Mouse (Mus musculus) neutrophil, adult 5-6 weeks (primary cell): ENCODE measurements around the gene Stap2. TPM values are rescaled to one million over a fixed set of nuclear protein-coding genes. Genes with fewer than 3 reads are reported as not detected.

Source experiments
- ATAC-seq: fragments of 151-379, 151-347 bp; 2 replicates; pipeline ENCODE4 v1.8.0; 2017; ENCODE audit warnings: mild to moderate bottlenecking, moderate TSS enrichment; ENCODE audit not compliant: insufficient number of reproducible peaks, poor library complexity, low FRiP score, severe bottlenecking; ENCODE audit errors: extremely low read depth
- total RNA-seq: library from RNA; stranded (forward); fragments of 200-1000 nt; gene quantifications from 2 replicates; pipeline ENCODE4 v1.2.3, GENCODE M21; 2017

The Stap2 gene
- 1.6 TPM in 1 of 2 replicates, not detected in the other for total RNA-seq

DNA sequence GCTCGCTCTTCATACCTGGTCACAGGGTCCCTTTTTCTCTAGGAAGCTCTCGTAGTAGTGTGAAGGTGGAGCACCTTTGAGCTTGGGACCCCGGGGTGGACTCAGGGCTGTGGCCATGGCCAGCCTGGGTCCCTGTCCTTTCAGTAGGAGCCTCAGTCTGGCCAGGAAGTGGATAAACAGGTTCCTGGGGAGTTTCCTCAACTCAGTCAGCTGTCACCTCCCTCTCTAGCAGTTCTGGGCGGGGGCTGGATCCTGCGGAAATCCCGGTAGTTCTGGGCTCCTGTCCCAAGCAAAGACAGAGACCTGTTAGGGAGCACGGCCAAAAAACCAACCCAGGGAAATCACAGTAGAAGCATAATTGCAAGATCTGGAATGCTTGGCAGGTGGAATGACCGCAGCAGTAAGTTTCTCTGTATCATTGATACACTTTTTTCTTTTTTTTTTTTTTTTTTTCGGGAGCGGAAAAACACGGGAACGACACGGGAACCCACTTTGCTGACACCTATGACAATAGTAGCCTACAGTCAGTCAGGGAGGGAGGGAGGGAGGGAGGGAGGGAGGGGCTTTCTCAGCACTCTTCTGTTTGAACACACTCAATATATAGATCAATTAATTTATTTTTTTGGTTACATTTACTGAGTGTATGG is at the start of gene Stap2, which contains the start of gene Mpnd:
TSS of gene Stap2 (minus strand) at position 170 of the 647 bp plus-strand sequence.
TSS of gene Mpnd (plus strand) at position 297 of the 647 bp plus-strand sequence.
- ATAC-seq = no peak

DNA sequence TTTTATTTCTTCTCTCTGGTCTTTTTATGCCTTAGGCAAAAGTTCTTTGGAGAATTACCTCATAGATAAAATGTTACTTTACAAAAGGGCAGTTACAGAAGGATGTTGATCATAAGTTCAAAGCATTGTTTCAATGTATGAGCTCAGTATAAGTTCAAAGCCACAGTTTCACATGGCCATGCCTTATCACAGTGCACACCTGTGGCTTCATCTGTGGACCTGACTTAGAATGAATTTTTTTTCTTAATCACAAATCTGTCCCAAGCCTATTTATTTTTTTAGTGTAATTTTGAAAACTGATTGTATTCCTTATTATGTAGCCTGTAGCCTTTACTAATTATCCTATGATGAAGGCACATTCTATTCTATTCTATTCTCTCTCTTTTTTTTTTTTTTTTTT is 49.6 kb upstream of the Stap2 start:
- no peak for ATAC-seq

GRCm38 (mm10) chr17:56051369-56051768 is 46.0 kb upstream of the Stap2 start:
- ATAC-seq = no peak

GRCm38 (mm10) chr17:56040857-56041163 is 35.4 kb upstream of the Stap2 start:
- ATAC-seq = no peak

DNA sequence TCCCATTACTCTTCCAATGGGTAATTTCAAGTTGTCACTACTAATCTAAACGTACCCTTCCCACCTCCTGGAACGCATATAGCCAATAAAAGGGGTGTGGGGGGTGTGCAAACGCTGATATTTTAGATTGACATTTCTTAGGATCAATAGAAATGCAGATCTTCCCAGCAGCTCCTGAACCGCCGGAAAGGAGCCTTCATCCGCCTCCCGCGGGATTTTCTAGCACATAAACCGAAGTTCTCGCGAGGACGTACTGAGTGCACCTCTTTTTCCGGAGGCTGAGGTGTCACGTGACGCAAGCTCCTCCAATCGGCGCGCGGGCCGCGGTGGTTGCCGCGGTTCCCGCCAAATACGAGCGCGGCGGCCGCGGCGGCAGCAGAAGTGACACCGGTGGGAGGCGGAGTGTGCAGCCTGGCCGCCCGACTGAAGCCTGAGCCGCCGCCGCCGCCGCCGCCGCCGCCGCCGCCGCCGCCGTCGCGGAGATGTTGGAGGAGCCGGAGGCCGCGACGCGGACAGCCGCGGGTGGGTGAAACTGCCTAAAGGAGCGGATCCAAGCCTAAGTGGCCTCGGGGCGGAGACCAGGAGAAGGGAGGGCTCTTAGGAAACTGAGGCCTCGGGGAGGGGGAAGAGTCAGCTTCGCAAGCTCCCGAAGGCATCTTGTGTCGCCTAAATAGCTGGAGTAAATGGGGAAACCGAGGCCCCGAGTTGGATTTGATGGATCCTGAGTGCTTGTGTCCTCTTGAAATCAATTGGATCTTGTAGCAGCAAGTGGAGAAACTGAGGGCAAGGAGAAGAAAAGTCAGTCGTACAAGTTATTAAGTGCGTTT is 34.9 kb upstream of the Stap2 start, which contains the start of gene Chaf1a:
TSS of gene Chaf1a (plus strand) at position 410 of the 827 bp plus-strand sequence.
- ATAC-seq = peak; percentile 49

DNA sequence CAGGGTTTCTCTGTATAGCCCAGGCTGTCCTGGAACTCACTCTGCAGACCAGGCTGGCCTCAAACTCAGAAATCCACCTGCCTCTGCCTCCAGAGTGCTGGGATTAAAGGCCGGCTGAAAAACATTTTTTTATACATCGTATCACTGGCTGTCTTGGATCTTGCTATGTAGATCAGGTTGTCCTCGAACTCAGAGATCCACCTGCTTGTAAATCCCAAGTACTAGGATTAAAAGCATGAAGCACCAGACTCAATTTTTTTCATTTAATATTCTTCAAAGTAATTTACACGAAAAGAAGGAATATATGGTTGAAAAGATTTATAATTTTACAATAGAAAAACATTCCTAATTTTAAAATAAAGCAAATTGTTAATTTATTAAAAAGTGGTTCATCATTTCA is 34.0 kb upstream of the Stap2 start:
- no peak for ATAC-seq

- ATAC-seq = no peak
These were observed 33.3 kb upstream of the Stap2 start for GRCm38 (mm10) chr17:56038583-56039261.

GRCm38 (mm10) chr17:56036901-56037287 is 31.5 kb upstream of the Stap2 start:
- ATAC-seq = no peak

- peak; percentile 91 for ATAC-seq
These were observed 31.0 kb upstream of the Stap2 start, which contains the start of gene Sh3gl1 for GRCm38 (mm10) chr17:56036176-56036900. Gene Sh3gl1, minus strand, starts transcription at chr17:56036635.

- ATAC-seq = no peak
These were observed 29.8 kb upstream of the Stap2 start for GRCm38 (mm10) chr17:56035216-56035615.

DNA sequence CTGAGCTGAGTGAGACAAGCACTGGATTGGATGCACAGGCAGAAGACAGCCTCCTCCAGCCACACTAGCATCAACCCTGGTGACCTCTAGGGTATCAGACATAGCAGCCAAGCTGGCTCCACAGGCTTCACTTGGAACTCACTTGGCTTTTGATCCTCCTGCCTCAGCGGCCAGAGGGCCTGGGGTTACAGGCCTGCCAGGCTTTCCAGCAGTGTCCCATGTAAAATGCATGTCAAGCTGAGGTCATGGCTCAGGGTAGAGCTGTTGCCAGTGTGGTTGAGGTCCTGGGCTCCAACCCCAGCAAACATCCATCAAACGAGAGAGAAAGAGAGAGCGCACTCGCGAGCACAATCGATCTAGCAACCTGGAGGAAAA is 29.3 kb upstream of the Stap2 start:
- no peak for ATAC-seq

DNA sequence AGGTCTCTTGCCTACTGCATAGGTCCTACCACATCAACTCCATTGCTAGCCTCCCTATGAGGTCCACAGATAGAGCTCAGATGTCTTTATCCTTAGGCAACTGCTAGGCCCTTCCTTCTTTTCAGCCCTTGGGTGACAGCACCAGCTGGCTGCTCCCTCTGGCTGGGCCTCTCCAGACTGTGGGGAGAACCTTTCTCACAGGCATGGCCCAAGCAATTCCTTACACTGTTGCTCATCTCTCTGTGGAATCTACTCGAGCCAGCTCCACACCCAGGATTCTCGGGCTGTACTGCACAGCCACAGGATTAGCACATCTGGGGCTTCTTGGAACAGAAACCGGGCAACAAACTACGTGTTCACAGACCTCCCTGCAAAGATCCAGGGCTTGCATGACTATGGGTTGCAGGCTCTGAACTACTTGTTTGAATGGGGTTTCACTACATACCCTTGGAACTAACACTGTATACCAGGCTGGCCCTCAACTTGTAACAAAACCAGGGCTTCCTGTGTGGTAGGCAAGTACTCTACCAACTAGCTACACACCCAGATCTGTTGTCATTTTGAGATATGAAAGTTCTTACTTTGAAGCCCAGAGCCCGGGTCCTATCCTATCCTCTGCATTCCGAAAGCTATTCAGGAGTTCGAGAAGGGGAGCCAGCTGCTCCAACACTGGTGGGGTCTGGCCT is 28.8 kb upstream of the Stap2 start:
- ATAC-seq = no peak

DNA sequence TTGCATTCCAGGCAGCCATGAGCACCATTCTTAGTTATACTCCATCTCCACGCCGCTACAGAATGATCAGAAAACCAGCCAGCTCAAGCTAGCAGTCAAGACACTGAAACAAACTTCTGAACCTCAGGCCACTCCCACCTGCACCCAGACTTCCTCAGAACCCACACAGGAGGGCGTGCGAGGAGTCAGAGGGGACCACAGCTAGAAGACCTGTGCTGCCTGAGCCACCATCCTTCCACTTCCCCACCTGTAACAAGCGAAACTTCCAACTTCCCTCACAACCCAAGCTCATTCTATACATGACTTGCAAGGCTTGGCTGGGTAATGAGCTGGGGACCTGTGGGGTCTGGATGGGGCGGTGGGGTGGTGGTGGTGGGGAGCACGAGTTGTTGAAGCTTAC is 27.4 kb upstream of the Stap2 start:
- peak; percentile 49 for ATAC-seq

- ATAC-seq = no peak
These were observed 26.8 kb upstream of the Stap2 start for GRCm38 (mm10) chr17:56032127-56032733.

GRCm38 (mm10) chr17:56031431-56031830 is 26.0 kb upstream of the Stap2 start:
- no peak for ATAC-seq

DNA sequence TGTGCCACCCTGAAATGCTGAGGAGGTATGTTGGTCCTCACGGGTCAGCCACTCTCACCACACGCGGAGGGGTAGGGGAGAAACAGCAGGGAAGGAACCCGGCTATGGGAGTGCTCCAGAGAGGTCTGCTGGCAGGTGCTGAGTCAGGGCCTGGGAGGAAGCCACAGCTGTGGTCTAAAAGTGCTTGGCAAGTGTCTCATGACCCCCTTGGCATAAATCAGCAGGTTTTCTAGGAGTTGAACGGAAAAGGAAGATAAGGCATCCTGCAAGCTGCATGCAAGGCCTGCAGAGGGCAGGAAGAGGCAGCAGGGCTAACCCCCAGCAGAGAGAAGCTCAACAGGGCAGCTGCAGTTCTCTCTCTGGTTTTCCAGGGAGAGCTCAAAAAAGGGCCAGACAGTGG is 25.5 kb upstream of the Stap2 start:
- peak; percentile 28 for ATAC-seq

DNA sequence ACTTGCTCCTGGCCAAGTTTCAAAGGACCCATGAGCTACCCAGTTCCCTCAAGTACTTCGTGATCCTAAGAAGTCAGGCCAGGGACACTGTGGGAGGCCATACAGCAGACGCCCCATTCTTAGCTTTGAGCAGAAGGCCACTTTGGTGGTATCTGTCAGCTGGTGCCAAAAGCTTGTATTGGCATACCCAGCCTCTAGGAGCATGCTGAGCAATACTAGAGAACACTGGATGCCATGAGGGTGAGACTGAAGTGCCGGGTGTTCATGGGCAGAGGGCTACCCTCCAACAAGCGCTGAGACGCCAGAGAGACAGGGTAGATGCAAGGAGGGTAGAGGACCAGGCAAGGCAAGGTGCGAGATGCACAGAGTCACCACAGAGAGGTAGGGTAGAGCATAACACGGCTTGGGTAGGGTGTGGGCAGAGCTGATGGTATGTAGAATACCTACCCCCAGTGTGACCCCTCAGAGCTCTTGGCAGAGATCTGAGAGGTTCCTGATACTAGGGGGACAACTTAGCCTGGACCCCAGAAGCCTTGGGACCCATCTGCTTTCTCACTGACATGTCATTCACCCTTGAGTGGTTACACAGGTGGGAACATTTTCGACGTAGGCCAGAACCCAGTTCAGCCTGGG is 25.0 kb upstream of the Stap2 start:
- no peak for ATAC-seq
